Mouse (Mus musculus) layer of hippocampus, postnatal 10 days (tissue): ENCODE measurements around the gene Tyro3. TPM values are rescaled to one million over a fixed set of nuclear protein-coding genes. Genes with fewer than 3 reads are reported as not detected.

Experiments used
- DNase-seq, 2 experiments: peaks; one replicate each; pipeline ENCODE4 v3.0.0; 2021; ENCODE audit warnings: low spot score in 2 of 2
- long read RNA-seq: library from polyadenylated mRNA; stranded (forward); transcript quantifications from one replicate; pipeline ENCODE4 v2.0.0, GENCODE M21; 2023
- total RNA-seq, 2 experiments: library from RNA; stranded (reverse); gene quantifications; 2 replicates each; pipeline ENCODE4 v1.2.3; 2021

Gene Tyro3
- 10 to 100 TPM; 48.6 to 64.7 TPM for total RNA-seq
- long read RNA-seq, transcript Tyro3-201 (19 exons, 3,989 nt), result major isoform, 18 of 32 reads
- long read RNA-seq, partial matches to known transcripts, result 8 of 32 reads
- long read RNA-seq, other reads (novel, unspliced or antisense), result 6 of 32 reads

DNA sequence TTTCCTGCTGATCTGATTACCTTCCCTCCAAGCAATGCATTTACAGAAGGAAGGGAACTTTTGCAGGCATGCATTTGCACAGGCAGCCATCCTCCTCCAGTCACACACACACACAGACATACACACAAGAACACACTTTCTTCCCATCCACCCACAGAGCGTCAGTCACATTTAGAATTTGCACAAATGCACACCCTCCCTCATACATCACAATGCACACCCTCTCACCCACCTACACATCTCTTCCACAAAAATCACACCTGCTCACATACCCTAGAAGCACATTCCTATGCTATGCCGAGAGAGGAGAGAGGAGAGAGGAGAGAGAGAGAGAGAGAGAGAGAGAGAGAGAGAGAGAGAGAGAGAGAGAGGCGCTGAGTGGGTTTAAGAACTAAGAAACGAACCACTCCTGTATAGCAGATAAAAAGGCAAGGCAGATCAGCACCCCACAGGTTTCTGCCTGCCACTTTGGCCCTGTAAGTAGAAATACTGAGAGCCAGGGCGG is at the start of gene Tyro3:
Gene Tyro3 (plus strand): TSS at position 455 of the 505 bp plus-strand sequence.
- DNase-seq, result no peak

DNA sequence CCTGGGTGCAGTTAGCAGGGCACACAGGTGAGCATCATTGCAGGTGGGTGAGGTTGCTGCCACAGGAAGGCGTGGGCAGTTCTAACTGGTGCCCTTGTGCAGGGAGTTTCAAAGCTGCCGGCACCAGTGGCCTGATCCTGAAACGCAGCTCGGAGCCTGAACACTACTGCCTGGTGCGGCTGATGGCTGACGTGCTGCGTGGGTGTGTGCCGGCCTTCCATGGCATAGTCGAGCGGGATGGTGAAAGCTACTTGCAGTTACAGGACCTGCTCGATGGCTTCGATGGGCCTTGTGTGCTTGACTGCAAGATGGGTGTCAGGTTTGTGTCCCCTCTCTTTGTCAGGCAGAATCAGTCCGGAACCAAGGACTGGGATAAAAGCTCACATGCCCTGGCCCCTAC is 48.3 kb upstream of the Tyro3 start:
- DNase-seq, result no peak

DNA sequence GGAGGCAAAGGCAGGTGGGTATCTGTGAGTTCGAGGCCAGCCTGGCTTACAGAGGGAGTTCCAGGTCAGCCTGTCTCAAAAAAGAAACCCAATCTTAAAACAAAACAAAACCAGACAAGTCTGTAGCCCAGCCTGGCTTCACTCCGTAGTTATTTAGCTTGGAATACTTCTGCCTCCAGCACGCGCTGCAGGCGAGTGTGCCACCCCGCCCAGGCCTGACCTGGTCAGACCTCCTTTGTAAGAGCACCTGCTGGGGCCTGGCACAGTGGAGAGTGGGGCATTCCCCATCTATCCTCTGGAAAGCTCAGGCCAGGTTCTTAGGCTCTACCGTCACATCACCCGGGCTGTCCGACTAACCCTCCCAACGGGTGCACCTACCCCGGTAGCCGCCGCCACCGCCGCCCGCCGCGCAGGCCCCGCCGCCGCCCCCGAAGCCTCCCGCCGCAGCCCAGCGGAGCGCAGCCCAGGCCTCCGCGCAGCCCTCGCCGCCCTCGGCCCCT is 39.9 kb upstream of the Tyro3 start:
- no peak for DNase-seq

DNA sequence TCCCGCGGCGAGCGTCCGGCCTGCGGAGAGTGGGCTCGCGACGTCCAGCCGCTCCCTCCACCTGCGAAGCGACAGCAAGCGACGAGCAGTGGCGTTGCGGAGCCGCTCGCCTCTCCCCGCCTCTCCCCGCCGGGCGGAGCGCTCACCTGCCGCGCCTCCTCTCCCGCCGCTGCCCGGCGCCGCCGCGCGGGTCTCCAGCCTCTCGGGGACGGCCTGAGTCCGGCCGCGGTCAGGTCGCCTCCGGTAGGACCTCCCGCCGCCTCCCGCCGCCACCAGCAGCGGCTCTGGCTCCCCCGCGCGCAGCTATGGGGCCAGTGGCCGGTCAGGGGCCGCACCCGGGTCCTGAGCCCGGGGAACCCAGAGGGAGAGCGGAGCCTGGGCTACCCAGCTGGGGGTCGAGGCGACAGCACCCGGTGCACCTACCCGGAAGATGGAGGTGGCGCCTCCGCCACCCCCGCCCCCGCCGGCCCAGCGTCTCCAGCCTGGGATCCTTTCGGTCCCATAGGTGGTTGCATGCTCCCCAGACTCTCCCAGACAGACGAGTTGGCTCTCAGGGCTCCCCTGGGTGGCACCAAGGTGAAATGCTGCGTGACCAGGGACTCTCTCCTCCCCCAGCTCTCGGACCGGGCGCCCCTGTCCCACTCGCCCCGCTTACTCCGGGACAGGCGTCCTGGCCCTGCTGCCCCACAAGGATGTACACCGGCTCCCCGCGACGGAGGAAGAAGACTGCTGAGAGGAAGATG is 39.3 kb upstream of the Tyro3 start:
- DNase-seq, result peak in 1 of 2 experiments; percentile 34

DNA sequence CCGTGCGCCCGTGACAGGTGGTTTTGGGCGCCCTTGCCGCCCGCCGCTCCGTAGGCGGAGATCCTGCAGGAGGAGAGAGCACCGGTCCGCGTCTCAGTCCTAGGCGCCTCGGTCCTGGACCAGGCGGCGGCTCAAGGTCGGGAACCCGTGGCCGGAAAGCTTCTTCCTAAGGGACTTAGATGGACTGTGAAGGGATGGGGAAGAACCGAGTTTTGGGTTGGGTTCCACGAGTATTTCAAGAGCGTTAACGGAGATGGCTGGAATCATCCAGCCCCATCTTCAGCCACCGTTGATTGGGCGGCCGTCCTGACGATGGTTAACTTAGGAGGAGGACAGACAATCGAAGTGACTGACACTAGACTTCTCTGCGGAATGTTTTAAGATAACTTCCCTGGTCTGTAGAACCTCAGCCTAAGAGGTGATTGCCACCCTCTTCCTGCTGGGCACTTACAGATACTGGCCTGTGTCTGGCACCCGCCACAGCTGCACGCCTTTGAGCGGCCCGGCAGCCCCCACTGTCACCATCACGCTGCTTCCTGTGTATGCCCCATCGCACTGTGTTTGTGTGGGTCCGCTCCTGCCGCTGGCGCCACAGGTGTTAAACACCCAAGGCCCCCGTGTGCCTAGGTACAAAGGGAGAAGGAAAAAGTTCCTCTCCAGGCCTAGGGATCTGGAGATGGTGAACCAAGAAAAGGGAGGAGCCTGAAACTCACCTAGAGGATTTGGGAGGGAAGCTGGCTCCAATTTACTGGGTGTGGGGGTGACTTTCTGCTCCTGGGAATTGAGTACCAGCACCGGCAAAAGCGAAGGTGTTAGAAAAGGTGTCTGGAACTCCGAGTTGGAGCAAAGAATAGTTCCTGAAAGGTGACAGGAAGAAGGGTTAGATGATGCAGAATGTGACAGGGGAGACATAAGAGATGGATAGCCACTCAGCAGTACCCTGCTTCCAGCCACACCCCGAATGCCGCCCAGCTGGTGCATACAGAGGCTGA is 38.4 kb upstream of the Tyro3 start:
- no peak for DNase-seq

DNA sequence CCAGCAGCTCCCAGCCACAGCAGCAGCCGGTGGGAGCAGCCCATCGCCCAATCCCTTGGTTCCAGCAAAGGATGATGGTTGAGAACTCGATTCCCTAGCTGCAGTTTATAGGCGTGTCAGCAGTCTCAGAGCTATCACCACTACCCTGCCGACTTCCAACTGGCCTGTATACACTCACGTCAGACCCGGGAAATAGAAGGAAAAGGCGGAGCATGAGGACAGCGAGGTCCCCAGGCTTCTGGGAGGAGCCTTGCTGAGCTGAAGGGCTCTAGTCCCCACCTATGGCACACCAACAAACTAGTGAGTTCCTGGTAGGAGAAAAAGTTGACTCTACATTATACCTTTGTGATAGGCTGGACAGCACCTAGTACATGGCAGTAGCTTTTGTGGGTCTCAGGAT is 37.3 kb upstream of the Tyro3 start, which contains the start of gene Ltk:
Gene Ltk (minus strand): TSS at position 181 of the 400 bp plus-strand sequence.
- DNase-seq, result no peak

DNA sequence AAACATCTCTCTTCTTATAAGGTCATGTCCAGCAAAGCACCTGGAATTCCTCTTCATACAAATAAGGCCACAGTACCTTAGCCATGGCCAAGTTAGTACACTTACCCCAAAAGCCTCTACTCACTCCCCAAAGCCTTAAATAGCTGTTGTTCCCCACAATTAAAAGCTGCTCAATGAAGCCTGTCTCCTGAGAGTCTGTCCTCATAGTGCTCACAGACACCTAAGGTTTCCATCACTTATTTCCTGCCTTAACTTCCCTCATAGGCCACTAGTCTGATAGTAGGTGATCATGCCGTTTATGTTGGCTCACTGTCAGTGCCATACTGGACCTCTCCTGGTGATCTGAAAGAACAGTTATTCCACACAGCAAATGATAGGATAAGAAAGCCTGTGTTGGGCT is 35.3 kb upstream of the Tyro3 start:
- DNase-seq, result no peak

DNA sequence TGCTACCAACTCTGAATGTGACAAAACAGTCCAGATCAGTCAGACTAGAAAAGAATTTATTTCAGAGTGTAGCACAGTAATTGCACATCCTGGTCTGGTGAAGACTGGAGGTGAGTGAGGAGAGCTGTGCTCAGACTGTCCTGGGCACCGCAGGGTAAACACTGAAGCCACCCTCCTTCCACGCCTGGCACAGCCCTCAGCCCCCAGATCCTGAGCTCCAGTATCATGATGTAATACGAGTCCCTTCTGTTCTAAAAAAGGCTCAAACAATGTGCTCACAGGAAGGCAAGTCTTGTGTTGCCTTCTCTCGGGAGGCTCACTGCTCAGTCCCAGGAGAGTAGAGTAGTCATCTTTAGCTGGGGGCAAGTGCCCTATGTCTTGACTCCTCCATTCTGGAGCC is 33.6 kb upstream of the Tyro3 start:
- no peak for DNase-seq

DNA sequence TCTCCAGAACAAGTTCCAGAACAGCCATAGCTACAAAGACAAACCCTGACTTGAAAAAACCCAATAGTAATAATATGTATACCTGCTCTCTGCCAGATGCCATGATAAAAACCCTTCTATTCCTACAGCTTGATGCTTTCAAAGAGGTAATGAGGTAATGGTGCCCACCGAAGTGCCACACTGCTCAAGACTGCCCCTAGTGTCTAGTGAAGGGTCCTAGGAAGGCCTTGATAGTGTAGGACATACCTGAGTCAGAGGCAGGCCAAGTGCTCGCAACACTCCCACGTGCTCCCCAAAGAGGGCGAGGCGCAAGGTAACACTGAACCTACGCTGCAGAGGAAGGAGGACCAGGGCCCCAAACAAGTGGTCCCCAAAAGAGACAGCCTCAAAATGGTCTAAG is 30.3 kb upstream of the Tyro3 start:
- DNase-seq, result no peak

DNA sequence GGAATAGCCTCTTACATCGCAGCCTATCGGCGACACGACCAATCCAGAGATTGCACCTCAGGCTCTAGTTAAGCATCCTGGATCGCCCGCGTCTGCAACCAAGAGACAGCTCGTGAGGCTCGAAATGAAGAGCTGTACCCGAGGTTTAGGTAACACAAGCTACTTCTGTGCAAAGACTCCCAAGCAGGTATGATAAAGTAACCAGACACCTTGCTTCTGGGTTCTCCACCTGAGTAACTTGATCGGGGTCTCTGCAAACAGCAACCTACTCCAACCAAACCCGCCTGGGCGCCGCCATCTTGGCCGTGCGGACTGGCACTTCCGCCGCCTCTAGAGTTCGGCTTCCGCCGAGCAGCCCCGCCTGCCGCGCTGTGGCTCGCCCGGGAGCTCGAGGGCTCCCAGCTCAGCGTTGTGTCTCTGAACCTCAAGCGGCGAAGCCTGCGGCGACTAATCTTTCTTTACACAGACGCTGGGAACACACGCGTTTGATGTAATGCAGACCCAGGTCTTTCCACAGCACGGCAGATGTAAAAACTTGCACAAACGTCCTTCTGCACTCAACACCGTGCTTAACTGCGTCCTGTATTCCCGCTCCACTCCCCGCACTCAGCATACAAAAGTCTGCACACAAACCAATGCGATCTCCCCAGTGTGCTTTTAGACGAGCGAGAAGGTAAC is 10.2 kb upstream of the Tyro3 start, which contains the start of gene Rpap1:
Gene Rpap1 (minus strand): TSS at position 332 of the 678 bp plus-strand sequence.
- peak; percentile 83 to 87 for DNase-seq

DNA sequence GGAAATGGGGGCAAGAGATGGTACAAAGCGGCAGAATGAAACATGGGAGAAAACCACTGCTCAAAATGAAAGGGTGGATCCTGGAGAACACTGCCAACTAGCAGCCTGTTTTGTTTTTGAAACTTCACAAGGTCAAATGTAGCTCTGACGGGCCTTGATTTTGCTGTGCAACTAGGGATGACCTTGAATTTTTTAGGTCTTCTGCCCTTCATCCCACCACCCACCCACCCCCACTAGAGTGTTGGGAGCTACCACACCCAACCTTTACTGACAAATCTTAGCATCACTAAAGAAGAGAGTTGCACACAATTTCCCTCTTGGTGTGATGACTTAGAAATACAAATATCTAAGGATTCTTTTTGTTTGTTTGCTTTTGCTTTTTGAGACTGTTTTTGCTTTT is 7.5 kb upstream of the Tyro3 start:
- no peak for DNase-seq

DNA sequence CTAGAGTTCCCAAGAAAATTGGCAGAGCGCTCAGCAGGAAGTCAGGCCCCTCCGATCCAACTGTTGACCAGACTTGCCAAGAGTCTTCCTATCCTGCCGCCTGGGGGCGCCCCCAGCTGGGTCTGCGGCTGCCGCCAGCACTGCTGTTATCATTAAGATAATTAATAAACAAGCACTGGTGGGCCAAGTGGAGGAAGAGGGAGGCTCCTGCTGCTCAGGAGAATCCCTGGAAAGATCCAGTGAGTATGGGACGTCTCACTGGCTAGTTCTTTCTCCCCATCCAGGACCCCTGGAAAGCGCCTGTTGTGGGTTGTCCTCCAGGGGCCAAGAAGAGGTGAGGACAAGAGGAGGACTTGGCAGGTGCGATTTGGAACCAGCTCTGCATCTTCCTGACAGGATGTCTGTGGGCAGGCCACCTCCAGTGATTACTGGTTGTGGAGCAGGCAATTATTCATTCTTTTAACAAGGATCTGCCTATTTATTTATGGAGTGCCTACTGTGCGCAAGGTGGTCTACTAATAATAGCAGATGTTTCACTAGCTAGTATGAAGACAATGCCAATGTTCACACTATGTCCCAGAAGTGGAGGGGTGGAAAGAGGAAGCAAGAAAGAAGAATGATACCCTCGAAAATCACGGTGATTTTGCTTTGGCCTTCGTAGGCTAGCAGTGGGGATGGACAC is 854 bp downstream of the Tyro3 start:
- DNase-seq, result peak; percentile 57 to 74

DNA sequence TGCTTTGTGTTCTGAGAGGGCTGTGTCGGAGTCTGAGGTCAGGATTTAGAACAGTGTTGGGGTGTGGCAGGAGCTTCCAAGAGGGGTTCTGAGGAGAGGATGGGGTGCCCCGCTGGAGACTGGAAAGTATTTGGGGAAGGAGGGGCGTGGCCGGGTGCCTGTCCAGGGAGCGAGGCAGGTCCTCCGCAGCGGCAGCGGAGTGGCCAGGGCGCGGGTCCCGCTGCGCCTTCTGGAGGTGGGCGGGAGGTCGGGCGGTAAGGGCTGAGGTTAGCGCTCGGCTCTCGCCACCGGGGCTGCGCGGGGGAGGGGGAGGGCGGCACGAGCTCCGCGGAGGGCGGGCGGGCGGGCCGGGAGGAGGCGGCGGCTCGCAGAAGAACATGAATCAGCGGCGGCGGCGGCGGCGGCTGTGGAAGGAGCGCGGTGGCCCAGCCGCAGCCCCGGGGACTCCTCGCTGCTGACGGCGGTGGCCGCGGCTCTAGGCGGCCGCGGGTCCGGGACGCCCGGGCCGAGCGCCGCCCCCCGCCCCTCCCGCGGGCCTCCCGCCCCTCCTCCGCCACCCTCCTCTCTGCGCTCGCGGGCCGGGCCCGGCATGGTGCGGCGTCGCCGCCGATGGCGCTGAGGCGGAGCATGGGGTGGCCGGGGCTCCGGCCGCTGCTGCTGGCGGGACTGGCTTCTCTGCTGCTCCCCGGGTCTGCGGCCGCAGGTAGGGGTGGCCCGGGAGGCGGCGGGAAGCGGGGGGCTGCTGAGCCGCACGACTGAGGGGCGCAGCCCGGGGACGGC is 1.8 kb downstream of the Tyro3 start:
- DNase-seq, result peak; percentile 24 to 57

DNA sequence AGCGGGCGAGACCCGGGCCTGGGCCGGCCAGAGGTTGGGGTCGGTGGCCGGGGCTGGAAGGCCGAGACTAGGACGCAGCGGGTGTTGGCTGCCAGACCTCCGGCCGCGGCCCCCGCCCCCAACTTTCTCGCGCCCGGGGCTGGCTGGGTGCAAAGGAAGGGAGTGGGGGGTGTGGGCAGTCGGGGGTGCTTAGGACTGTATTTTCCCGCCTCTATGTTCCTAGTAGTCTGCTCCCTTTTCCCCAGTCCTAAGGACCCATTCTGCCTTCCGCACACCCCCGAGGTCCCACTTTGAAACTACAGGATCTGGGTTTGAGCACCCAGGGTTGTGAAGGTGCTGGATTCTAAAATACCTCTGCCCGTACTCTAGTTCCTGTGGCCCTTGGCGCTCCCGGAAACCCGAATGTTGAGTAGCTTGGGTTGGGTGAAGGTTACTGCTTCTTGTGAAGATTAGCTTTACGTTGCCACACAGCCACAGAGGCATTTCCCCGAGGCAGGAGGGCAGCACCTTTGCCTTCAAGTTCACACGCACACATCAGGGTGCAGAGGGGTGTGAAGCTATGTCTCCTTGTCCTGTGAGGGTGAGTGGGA is 2.5 kb downstream of the Tyro3 start:
- DNase-seq, result no peak

DNA sequence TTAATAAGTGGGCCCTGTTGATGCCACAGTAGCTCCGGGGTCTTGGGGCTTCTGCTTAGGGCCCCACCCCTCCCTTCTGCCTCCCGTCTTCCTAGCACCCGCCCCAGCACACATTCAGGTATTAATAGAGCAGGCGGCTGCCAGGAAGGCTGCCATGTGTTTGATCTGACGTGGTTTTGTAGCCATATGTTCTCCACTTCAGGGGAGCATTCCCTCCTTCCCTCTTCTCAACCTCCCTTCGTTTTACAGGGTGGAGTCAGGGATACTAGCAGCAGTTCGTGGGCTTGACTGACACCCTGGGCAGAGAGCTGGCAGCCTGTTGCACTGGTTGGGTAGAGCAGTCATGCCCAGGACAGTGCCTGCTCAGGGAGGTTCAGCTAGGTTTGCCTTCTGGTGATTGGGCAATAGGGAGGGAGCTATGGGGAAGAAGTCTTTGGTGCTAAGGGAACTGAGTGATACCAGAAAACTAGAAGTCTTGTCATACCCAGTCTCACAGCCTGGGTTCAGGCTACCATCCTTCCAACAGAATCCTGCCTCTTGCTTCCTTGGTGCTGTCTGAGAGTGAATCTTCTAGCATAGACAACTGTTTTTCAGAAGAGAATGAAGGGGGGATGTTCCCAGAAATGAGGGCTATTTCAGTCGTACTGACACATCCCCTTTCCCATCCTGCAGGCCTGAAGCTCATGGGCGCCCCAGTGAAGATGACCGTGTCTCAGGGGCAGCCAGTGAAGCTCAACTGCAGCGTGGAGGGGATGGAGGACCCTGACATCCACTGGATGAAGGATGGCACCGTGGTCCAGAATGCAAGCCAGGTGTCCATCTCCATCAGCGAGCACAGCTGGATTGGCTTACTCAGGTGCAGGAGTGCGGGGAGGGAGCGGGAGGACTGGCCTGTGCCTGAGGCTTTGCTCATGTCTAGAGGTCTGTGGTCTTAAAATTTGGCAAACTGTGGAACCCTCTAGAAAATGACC is 3.6 kb downstream of the Tyro3 start:
- DNase-seq, result no peak

DNA sequence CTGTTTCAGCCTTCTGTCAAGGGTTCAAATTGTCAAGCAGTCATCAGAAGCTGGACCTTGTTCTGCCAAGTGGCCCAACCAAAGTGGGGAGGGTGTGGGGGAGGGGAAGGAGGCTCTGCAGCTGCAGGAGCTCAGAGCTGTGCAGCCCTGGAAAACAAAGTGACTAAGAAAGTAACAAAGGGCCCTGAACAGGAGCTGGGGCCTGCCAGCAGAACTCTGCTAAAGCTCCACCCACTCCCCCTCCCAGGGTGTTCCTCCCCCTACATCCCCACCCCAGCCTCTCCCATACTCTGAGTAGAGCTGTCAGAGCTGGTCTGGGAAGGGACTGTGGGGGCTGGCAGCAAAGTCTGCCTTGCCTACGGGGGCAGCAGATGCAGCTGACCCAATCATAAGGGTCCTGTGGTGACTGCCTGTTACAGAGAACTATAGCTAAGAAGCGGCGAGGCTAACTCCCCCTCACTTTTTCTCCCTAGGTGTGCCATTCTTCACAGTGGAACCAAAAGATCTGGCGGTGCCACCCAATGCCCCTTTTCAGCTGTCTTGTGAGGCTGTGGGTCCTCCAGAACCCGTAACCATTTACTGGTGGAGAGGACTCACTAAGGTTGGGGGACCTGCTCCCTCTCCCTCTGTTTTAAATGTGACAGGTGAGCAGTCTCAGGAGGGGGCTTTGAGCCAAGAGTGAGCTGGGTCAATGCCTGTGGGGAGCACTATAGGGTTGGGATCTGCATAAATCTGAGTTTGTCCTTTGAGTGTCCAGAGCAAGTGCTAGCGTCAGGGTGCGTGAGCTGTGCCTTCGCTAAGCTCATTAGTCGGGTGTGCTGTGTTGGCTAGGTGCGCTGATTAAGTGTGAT is 5.5 kb downstream of the Tyro3 start:
- no peak for DNase-seq
